Mouse (Mus musculus): Measurements from ENCODE around the gene Smtn.

Gene Smtn

DNA sequence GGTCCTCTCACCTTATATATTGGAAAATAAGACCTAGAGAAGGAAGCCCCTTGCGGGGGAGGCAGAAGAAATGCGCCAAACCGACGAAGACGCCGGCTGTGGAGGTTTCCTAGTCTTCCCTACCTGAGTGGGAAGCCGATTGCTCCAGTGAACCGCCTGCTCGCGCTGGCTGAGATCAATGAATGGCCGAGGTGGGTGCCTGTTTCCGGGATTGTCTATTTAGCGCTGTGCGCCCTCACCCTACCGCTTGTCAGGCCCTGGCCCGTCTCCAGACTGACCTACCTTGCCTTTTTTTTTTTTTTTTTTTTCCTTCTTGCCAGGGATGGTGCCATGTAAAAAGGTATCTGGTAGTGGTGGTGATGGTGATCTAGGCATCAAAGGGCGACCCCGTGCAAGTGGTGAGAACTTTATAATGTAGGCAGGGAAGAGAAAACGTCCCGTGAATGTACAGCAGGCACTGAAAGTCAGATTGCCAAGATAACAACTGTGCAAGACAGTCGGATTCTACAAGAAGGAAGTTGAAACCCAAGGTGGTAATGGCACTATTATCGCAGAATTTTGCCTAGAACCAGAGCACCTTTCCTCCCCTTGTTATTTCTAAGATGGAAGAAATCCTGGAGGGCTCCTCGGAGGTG is at the start of gene Smtn:
Gene Smtn, minus strand, starts transcription at position 162 of the 635 bp plus-strand sequence.
- no peak for DNase-seq (ENCODE audit: low read depth, low spot score)

GRCm38 (mm10) chr11:3588036-3588672 is 47.7 kb upstream of the Smtn start:
- no peak for DNase-seq (ENCODE audit: low read depth, low spot score)

DNA sequence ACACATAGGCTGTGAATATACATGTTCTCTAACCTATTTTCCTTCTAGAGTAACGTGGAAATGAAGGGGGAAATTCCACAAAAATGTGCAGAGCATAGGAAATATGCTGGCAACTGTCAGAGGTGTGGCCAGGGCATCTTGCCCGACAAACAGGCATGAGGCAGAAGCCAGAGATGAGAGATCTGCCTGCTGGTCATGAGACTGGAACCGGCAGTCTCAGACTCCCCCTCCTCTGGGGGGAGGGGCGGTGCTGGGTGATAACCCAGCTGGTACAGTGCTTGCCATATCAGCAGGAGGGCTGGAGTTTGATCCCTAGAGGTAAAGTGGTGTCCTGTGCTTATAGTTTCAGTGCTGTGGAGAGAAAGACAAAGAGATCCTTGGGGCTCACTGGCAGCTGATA is 46.9 kb upstream of the Smtn start:
- DNase-seq (ENCODE audit: low read depth, low spot score), result no peak

GRCm38 (mm10) chr11:3585983-3586618 is 45.7 kb upstream of the Smtn start:
- DNase-seq (ENCODE audit: low read depth, low spot score), result no peak

- no peak for DNase-seq (ENCODE audit: low read depth, low spot score)
These were observed 42.7 kb upstream of the Smtn start for GRCm38 (mm10) chr11:3583127-3583526.

- no peak for DNase-seq (ENCODE audit: low read depth, low spot score)
These were observed 41.5 kb upstream of the Smtn start for GRCm38 (mm10) chr11:3581908-3582307.

DNA sequence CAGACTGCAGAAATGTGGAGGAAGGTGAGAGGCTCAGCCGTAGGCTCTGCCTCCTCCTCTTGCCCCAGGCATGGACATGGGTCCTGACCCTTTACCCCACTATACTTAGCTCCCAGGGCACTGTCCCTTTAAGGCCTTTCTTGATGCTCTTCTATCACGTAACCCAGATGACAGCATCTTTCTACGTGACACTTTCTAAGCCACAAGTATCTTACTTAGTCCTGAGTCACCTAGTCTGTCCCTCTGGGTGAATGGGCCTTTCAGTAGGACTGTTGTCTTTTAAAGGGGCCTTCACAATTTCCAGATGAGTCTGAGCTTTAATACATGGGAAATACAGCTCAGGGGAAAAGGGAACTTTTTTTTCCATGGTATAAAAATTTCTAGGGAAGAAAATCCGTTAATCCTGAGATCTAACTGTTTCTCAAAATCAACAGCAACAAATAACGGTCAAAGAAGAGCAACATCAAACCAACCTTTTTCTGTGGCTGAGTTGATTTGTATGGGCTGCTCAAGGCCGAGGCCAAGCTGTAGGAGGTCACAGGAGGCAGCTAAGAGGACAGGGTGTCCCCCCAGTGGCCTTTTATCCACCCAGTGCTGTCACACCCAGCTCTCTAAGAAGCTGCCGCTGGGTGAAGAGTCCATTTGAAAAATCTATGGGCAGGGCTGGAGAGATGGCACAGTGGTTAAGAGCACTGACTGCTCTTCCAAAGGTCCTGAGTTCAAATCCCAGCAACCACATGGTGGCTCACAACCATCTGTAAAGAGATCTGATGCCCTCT is 40.1 kb upstream of the Smtn start:
- DNase-seq (ENCODE audit: low read depth, low spot score), result no peak

- DNase-seq (ENCODE audit: low read depth, low spot score), result no peak
These were observed 37.8 kb upstream of the Smtn start for GRCm38 (mm10) chr11:3578050-3578725.

DNA sequence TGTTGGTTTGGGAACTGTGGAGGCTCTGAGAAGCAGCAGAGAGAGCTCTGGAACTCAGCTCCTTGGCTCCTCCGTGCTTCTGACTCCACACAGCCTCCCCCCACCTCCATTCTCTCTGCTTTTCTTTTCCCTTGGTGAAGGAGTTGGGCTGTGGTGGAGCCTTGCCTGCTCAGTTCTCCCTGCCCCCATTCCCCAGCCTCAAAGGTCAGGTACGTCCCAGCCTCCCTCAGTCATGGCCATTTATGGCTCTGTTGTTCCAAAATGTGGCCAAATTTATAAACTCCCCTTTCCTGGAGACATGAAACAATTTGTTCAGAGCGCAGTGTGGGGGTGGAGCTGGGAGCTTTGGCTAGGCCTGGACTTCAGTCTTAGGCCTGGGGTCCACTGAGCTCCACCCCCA is 34.8 kb upstream of the Smtn start:
- DNase-seq (ENCODE audit: low read depth, low spot score), result no peak

DNA sequence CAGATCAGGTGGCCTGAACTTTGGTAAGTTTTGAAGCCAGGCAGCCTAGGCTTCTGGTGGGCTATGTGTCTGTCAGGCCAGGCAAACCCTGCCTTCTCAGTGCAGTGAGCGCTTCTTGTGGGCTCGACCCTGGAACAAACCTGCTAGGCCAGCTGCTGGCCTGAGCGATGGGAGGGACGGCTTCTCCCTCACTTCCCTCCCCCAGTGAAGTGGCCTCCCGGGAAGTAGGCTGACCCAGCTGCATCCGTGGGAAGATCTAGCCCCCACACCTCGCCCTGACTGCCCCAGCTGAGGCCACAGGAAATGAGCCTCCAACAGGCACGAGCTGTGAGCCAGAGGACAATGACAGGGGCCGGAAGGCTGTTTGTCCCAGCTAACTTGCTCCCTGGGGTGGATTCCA is 32.7 kb upstream of the Smtn start:
- peak; percentile 43 for DNase-seq (ENCODE audit: low read depth, low spot score)

DNA sequence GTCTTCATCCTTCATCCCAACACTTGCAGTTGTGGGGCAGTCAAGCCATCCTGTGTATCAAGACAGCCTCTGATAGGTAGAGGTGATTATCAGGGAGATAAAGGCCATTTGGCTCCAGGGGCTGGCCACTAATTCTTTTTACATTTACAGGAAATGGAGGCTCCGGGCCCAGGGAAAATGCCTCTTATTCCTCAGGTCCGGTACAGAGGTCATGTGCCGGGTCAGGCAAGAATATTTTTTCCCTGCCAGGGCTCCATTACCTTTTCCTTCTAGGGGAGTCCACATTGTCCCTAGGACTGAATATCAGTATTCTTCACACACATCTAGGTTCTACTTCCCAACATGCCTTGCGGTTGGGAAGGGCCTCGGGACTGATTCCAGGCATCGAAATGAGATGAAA is 31.8 kb upstream of the Smtn start:
- DNase-seq (ENCODE audit: low read depth, low spot score), result no peak

GRCm38 (mm10) chr11:3570321-3570720 is 29.9 kb upstream of the Smtn start:
- DNase-seq (ENCODE audit: low read depth, low spot score), result no peak

- no peak for DNase-seq (ENCODE audit: low read depth, low spot score)
These were observed 27.5 kb upstream of the Smtn start for GRCm38 (mm10) chr11:3567896-3568295.

GRCm38 (mm10) chr11:3566018-3566417 is 25.6 kb upstream of the Smtn start:
- DNase-seq (ENCODE audit: low read depth, low spot score), result no peak

DNA sequence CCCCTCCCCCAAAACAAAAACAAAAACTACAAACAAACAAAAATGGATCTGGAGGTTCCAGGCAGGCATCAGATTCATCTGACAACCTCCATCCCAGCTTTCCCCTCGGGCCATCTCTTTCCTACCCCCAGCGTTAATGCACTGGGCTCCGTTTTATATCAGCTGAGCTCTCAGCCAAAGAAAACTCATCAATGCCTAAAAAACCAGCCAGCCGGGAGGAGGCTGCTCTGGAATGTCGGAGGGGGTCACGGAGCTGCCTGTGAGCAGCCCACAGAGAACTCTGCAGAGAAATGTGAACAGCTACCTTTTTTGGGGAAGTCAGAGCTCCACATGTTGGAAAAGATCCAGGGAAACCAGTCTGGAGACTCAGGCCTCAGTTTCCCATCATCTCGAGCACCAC is 24.0 kb upstream of the Smtn start:
- no peak for DNase-seq (ENCODE audit: low read depth, low spot score)

GRCm38 (mm10) chr11:3563853-3564252 is 23.4 kb upstream of the Smtn start:
- no peak for DNase-seq (ENCODE audit: low read depth, low spot score)

DNA sequence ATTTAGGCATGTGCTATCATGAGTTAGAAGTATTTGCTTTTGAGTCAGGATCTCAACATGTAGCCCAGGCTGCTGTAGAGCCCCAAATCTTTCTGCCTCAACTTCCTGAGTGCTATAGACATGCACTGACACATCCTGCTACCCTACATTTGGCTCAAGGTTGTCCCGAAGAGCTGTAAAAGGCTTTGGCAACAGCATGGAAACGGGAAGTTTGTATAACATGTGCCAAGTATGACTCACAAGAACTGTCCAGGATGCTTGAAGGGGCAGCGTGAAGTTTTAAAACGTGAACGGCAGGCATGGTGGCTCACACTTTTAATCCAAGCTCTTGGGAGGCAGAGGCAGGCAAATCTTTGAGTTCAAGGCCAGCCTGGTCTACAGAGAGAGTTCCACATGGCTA is 19.8 kb upstream of the Smtn start:
- no peak for DNase-seq (ENCODE audit: low read depth, low spot score)

GRCm38 (mm10) chr11:3557852-3558251 is 17.4 kb upstream of the Smtn start:
- no peak for DNase-seq (ENCODE audit: low read depth, low spot score)

GRCm38 (mm10) chr11:3554976-3555375 is 14.6 kb upstream of the Smtn start:
- DNase-seq (ENCODE audit: low read depth, low spot score), result no peak

GRCm38 (mm10) chr11:3549791-3550190 is 9.4 kb upstream of the Smtn start:
- DNase-seq (ENCODE audit: low read depth, low spot score), result no peak

DNA sequence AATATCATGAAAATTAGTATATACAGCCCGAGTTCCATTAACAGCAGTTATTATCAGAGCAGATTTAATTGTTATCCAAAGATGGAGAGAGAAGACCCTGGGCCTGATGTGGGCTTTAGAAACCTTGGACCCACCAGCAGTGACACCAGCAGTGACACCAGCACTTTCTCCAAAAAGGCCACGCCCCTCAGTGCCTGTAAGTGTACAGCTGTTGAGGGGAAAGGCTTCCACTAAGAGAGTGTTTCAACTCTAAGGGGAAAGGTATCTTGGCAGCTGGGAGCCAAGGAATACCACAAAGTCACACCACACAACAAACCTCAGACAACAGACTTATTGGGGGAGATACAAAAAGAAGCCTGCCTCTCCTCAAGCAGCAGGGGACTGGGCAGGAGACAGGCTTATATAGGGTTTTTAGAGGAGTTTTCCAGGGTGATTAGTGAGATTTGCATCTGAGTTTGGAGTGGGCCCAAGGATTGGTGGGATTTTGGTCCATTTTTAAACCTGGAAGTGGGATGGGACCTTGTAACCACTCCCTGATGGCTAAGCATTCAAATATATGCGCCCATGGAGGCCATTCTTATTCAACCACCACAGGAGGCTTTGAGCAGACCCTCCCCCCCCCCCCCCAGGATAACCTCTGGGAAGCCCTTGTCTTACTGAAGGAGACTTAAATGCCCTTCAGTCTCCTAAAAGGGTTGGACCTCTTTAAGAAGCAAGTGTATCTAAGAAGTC is 8.3 kb upstream of the Smtn start:
- DNase-seq (ENCODE audit: low read depth, low spot score), result no peak

Measured in embryo, embryonic 11.5 days (tissue).